Mouse (Mus musculus): ENCODE measurements at regions not wholly inside any gene's neighbourhood (a gene's known extent, or its start where the extent isn't known, plus 50 kb on each side); places are given as distances from the start of the nearest gene placed in this dataset.

DNA sequence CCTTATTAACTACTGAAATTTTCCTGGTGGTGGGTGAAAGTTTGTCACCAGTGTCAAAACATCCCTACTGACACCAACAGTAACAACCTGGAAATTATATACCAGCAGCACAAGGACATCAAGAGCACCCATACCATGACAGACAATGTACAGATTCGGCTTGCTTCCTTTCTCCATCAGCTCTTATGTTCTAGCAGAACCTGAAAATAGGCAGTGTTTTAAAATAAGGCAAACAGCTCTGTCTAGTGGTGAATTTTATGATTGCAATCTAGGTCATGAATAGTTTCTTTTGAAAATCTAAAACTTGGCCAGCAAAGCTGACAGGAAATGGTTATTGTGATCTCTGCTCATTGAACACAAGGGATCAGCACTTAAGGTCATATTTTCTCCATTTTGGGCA lies 145.7 kb upstream of the Arhgef26 start:
- no peak for TF ChIP-seq POLR2A (IDR thresholded peaks at IDR 0.05; ENCODE audit: low read depth, low read length)
- no peak for TF ChIP-seq CTCF (IDR thresholded peaks at IDR 0.05; ENCODE audit: extremely low read depth, insufficient read depth, insufficient read length, insufficient replicate concordance)
